ENCODE assay signal across 17 mouse cellular contexts in the genomic region with DNA sequence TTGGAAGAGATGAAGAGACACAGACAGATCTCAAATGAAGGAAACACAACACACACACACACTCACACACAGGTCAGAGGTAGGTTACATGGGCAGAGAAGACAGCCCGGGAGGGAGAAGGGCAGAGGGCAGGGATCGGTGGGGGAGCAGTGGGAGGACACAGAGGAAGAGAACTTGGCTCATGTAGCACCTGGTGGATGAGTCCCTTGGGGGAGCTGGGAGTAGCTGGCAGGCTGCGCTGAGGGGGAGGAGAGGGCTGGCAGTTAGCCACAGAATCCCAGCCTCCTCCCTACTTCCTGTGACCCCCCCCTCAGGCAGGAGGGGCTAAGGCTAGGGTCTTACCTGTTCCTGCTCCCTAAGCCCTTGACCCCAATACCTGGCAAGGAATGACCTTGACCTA. TPM values are rescaled to one million over a fixed set of nuclear protein-coding genes. Genes with fewer than 3 reads are reported as not detected.
DNase-seq lines count a peak whose midpoint lies in the region; ATAC-seq lines count a peak whose summit lies in the region.
"Had no signal": no experiment of that assay in that cellular context is flagged by ENCODE, and none has a peak within 500 bp of the region (broad histone marks: within the 10 kb centered on the region; RNA-seq: fewer than 3 reads in every experiment).

A gene (minus strand): TSS at position 300 of the 400 bp plus-strand sequence.

- peaks cover 7% of the 10 kb centered on the region for H3K4me1 ChIP-seq in intestine, embryonic 15.5 days (replicated peaks)
- H3K4me1 ChIP-seq in intestine, embryonic 16.5 days (ENCODE audit: control insufficient read depth, insufficient read depth, low read length), result peaks cover 13% of the 10 kb centered on the region; the same call in 1 of the 2 replicates
- H3K4me1 ChIP-seq: forebrain, embryonic 15.5 days had no signal

- H3K9ac ChIP-seq in intestine, embryonic 15.5 days, result no peak within 1 kb of the TSS
- no peak within 1 kb of the TSS for H3K9ac ChIP-seq in intestine, embryonic 16.5 days (ENCODE audit: low read depth, low read length)
- H3K9ac ChIP-seq: forebrain, embryonic 15.5 days; limb, embryonic 15.5 days; liver, postnatal 0 days had no signal

- peak; percentile 28 for DNase-seq in ovary, postnatal 36 days (ENCODE audit: low spot score)
- DNase-seq in ovary, adult 18-20 months (ENCODE audit: low spot score), result no peak
- peak; percentile 40 for DNase-seq in kidney, postnatal 10 days
- no peak for DNase-seq in right cerebral cortex, adult 18-20 months
- no peak for DNase-seq in cerebellum, postnatal 4 days (ENCODE audit: low spot score in 2 of 2)
- DNase-seq: cerebellum, adult 8-10 months; liver, postnatal 0 days; thymus, postnatal 14 days had no signal

- H3K4me3 ChIP-seq in intestine, embryonic 15.5 days (replicated peaks), result no peak within 1 kb of the TSS
- no peak within 1 kb of the TSS for H3K4me3 ChIP-seq in intestine, embryonic 16.5 days (ENCODE audit: low read length)
- H3K4me3 ChIP-seq: forebrain, embryonic 15.5 days; limb, embryonic 15.5 days had no signal

- H3K9me3 ChIP-seq in intestine, embryonic 15.5 days, result no peaks in the 10 kb centered on the region
- no peaks in the 10 kb centered on the region for H3K9me3 ChIP-seq in intestine, embryonic 16.5 days (ENCODE audit: control insufficient read depth, low read length)
- H3K9me3 ChIP-seq: forebrain, embryonic 15.5 days; limb, embryonic 15.5 days had no signal

- no peak within 1 kb of the TSS for H3K4me2 ChIP-seq in intestine, embryonic 15.5 days (replicated peaks)
- no peak within 1 kb of the TSS for H3K4me2 ChIP-seq in intestine, embryonic 16.5 days (ENCODE audit: low read depth, low read length)
- H3K4me2 ChIP-seq: forebrain, embryonic 15.5 days; limb, embryonic 15.5 days had no signal

- no peak within 1 kb of the TSS for H3K27ac ChIP-seq in intestine, embryonic 15.5 days
- no peak within 1 kb of the TSS for H3K27ac ChIP-seq in intestine, embryonic 16.5 days (ENCODE audit: low read length)
- H3K27ac ChIP-seq: forebrain, embryonic 15.5 days; limb, embryonic 15.5 days had no signal

- no peaks in the 10 kb centered on the region for H3K27me3 ChIP-seq in intestine, embryonic 15.5 days (replicated peaks)
- H3K27me3 ChIP-seq in intestine, embryonic 16.5 days (replicated peaks; ENCODE audit: control insufficient read depth, insufficient read depth, low read length), result no peaks in the 10 kb centered on the region
- H3K27me3 ChIP-seq: limb, embryonic 15.5 days had no signal

- no peaks in the 10 kb centered on the region for H3K36me3 ChIP-seq in intestine, embryonic 15.5 days
- no peaks in the 10 kb centered on the region for H3K36me3 ChIP-seq in intestine, embryonic 16.5 days (ENCODE audit: control insufficient read depth, insufficient read depth, low read length)
- H3K36me3 ChIP-seq: forebrain, embryonic 15.5 days; limb, embryonic 15.5 days had no signal

- ATAC-seq in intestine, embryonic 15.5 days, result peak; percentile 49; the same call in 1 of the 2 replicates
- ATAC-seq in intestine, embryonic 16.5 days, result no peak; the same call in 1 of the 2 replicates
- ATAC-seq: activated CD4-positive, CD25-positive, alpha-beta regulatory T cell, adult 4 months; forebrain, embryonic 15.5 days; inflammation-experienced regulatory T-cells, adult 6 months; liver, postnatal 0 days; midbrain, embryonic 16.5 days had no signal

- 27% methylated on average over 3 of the region's 3 CpGs for WGBS in intestine, embryonic 15.5 days
- WGBS in intestine, embryonic 16.5 days, result 21% methylated on average over 3 of the region's 3 CpGs

RNA-seq across cellular contexts. Expression of the gene that starts here (rescaled TPM):
- not detected in 2 replicates for polyA plus RNA-seq in intestine, embryonic 15.5 days (2015; fragmentation: Nextera tagmentation; extraction: Ambion mirVana)
- polyA plus RNA-seq in intestine, embryonic 16.5 days (2015; fragmentation: Nextera tagmentation; extraction: Ambion mirVana), result 0.11 TPM in 1 of 2 replicates, not detected in the other
- polyA plus RNA-seq: activated CD4-positive, CD25-positive, alpha-beta regulatory T cell, adult 4 months; forebrain, embryonic 15.5 days; hindbrain, embryonic 11.5 days; inflammation-experienced regulatory T-cells, adult 6 months; limb, embryonic 15.5 days; liver, postnatal 0 days; midbrain, embryonic 16.5 days; stomach, embryonic 14.5 days had no signal

Comparison
In these comparisons a context has a peak if more than half of its experiments do, and no peak if none do; other contexts are left out.
1. DNase-seq: peak in ovary, postnatal 36 days (single experiment) and kidney, postnatal 10 days (single experiment); none in ovary, adult 18-20 months (single experiment), right cerebral cortex, adult 18-20 months (single experiment) and cerebellum, postnatal 4 days (0 of 2).
2. Peak in ATAC-seq in intestine, embryonic 15.5 days; RNA of the gene not detected or under 1 TPM.